Mouse (Mus musculus): ENCODE results near the gene Car8. TPM values are rescaled to one million over a fixed set of nuclear protein-coding genes. Genes with fewer than 3 reads are reported as not detected.
A peak's percentile ranks its signal among the peaks of the same experiment; 100 is the strongest.
"Not testable (repeated sequence)": the region's sequence is repeated elsewhere in the genome, so short reads cannot be mapped to it uniquely, and the experiment has no call there.

Car8 gene
- polyA plus RNA-seq, 1 experiment from 2014 or later = 3.9 TPM

GRCm38 (mm10) chr4:8198033-8198432 lies 40.8 kb downstream of the Car8 start:
- Histone ChIP-seq H3K4me1 (no peaks in the 10 kb centered on the region), H3K36me3 (no peaks in the 10 kb centered on the region), H3K9ac (replicated peaks) (no peak overlapping the region), H3K4me3 (no peak overlapping the region), H3K27me3 (no peaks in the 10 kb centered on the region), H3K27ac (replicated peaks) (no peak overlapping the region), H3K4me2 (replicated peaks) (no peak overlapping the region), H3K9me3 (no peaks in the 10 kb centered on the region)
- 52% methylated on average over 5 of the region's 5 CpGs for WGBS
- ATAC-seq (replicated peaks) = 0 out of 2 replicates have a peak, but pooled peaks have one; percentile 29

- H3K9me3 ChIP-seq = no peaks in the 10 kb centered on the region
- H3K27me3 ChIP-seq = no peaks in the 10 kb centered on the region
- H3K27ac ChIP-seq (replicated peaks) = no peak overlapping the region
- H3K4me1 ChIP-seq = no peaks in the 10 kb centered on the region
- no peak for ATAC-seq (replicated peaks)
- 72% methylated on average over 4 of the region's 4 CpGs for WGBS
- H3K4me3 ChIP-seq = no peak overlapping the region
- H3K4me2 ChIP-seq (replicated peaks) = no peak overlapping the region
- no peak overlapping the region for H3K9ac ChIP-seq (replicated peaks)
- no peaks in the 10 kb centered on the region for H3K36me3 ChIP-seq
These were observed 48.4 kb downstream of the Car8 start for GRCm38 (mm10) chr4:8190441-8190840.

GRCm38 (mm10) chr4:8186921-8187687 lies 51.7 kb downstream of the Car8 start:
- H3K36me3 ChIP-seq = no peaks in the 10 kb centered on the region
- ATAC-seq (replicated peaks) = no peak; the same call in 1 of the 2 replicates
- no peak overlapping the region for H3K9ac ChIP-seq (replicated peaks)
- no peak overlapping the region for H3K27ac ChIP-seq (replicated peaks)
- 74% methylated on average over 8 of the region's 8 CpGs for WGBS
- H3K4me3 ChIP-seq = no peak overlapping the region
- H3K4me2 ChIP-seq (replicated peaks) = no peak overlapping the region
- H3K4me1 ChIP-seq = no peaks in the 10 kb centered on the region
- H3K27me3 ChIP-seq = no peaks in the 10 kb centered on the region
- no peaks in the 10 kb centered on the region for H3K9me3 ChIP-seq

GRCm38 (mm10) chr4:8180576-8180975 lies 58.3 kb downstream of the Car8 start:
- Histone ChIP-seq H3K27ac (replicated peaks) (no peak overlapping the region), H3K4me3 (no peak overlapping the region), H3K27me3 (no peaks in the 10 kb centered on the region), H3K36me3 (no peaks in the 10 kb centered on the region), H3K9me3 (no peaks in the 10 kb centered on the region), H3K4me2 (replicated peaks) (no peak overlapping the region), H3K9ac (replicated peaks) (no peak overlapping the region), H3K4me1 (no peaks in the 10 kb centered on the region)
- ATAC-seq (replicated peaks) = no peak
- whole genome bisulfite sequencing = 87% methylated on average over 4 of the region's 4 CpGs

GRCm38 (mm10) chr4:8154589-8155198 lies 84.1 kb downstream of the Car8 start:
- Histone ChIP-seq H3K27ac (replicated peaks) (no peak overlapping the region), H3K9me3 (no peaks in the 10 kb centered on the region), H3K4me2 (replicated peaks) (no peak overlapping the region), H3K4me3 (no peak overlapping the region), H3K9ac (replicated peaks) (no peak overlapping the region), H3K4me1 (no peaks in the 10 kb centered on the region), H3K27me3 (no peaks in the 10 kb centered on the region), H3K36me3 (no peaks in the 10 kb centered on the region)
- WGBS = 82% methylated on average over 6 of the region's 6 CpGs
- no peak for ATAC-seq (replicated peaks)

- H3K4me2 ChIP-seq (replicated peaks); H3K9me3 ChIP-seq; H3K36me3 ChIP-seq; ATAC-seq (replicated peaks); H3K4me1 ChIP-seq; H3K27me3 ChIP-seq; H3K4me3 ChIP-seq; H3K9ac ChIP-seq (replicated peaks); H3K27ac ChIP-seq (replicated peaks): not testable (repeated sequence)
- WGBS = 91% methylated on average over 5 of the region's 5 CpGs
These were observed 84.9 kb downstream of the Car8 start for GRCm38 (mm10) chr4:8153926-8154325.

GRCm38 (mm10) chr4:8137403-8137802 lies 101.4 kb downstream of the Car8 start:
- H3K27me3 ChIP-seq = no peaks in the 10 kb centered on the region
- no peaks in the 10 kb centered on the region for H3K36me3 ChIP-seq
- 82% methylated on average over 2 of the region's 2 CpGs for WGBS
- no peak overlapping the region for H3K9ac ChIP-seq (replicated peaks)
- H3K4me3 ChIP-seq = no peak overlapping the region
- H3K9me3 ChIP-seq = no peaks in the 10 kb centered on the region
- ATAC-seq (replicated peaks) = no peak
- H3K4me1 ChIP-seq = no peaks in the 10 kb centered on the region
- no peak overlapping the region for H3K27ac ChIP-seq (replicated peaks)
- H3K4me2 ChIP-seq (replicated peaks) = no peak overlapping the region

- Histone ChIP-seq H3K27ac (replicated peaks) (no peak overlapping the region), H3K4me1 (no peaks in the 10 kb centered on the region), H3K4me3 (no peak overlapping the region), H3K27me3 (no peaks in the 10 kb centered on the region), H3K36me3 (no peaks in the 10 kb centered on the region), H3K4me2 (replicated peaks) (no peak overlapping the region), H3K9me3 (no peaks in the 10 kb centered on the region), H3K9ac (replicated peaks) (no peak overlapping the region)
- 97% methylated on average over 2 of the region's 2 CpGs for WGBS
- ATAC-seq (replicated peaks) = no peak
These were observed 106.8 kb downstream of the Car8 start for GRCm38 (mm10) chr4:8132024-8132423.

- Histone ChIP-seq H3K4me2 (replicated peaks) (no peak overlapping the region), H3K9ac (replicated peaks) (no peak overlapping the region), H3K9me3 (no peaks in the 10 kb centered on the region), H3K4me3 (no peak overlapping the region), H3K4me1 (no peaks in the 10 kb centered on the region), H3K36me3 (no peaks in the 10 kb centered on the region), H3K27ac (replicated peaks) (no peak overlapping the region), H3K27me3 (no peaks in the 10 kb centered on the region)
- WGBS = 76% methylated on average over 3 of the region's 3 CpGs
- ATAC-seq (replicated peaks) = no peak
These were observed 125.3 kb downstream of the Car8 start for GRCm38 (mm10) chr4:8113558-8113957.

GRCm38 (mm10) chr4:8111891-8112290 lies 127.0 kb downstream of the Car8 start:
- no peak overlapping the region for H3K9ac ChIP-seq (replicated peaks)
- H3K27ac ChIP-seq (replicated peaks) = no peak overlapping the region
- ATAC-seq (replicated peaks) = no peak
- no peaks in the 10 kb centered on the region for H3K4me1 ChIP-seq
- H3K4me2 ChIP-seq (replicated peaks) = no peak overlapping the region
- 91% methylated on average over 3 of the region's 3 CpGs for WGBS
- no peak overlapping the region for H3K4me3 ChIP-seq
- H3K27me3 ChIP-seq = no peaks in the 10 kb centered on the region
- H3K36me3 ChIP-seq = no peaks in the 10 kb centered on the region
- H3K9me3 ChIP-seq = no peaks in the 10 kb centered on the region

GRCm38 (mm10) chr4:8109906-8110567 lies 128.8 kb downstream of the Car8 start:
- Histone ChIP-seq H3K4me3 (peak overlapping the region; percentile 20), H3K36me3 (no peaks in the 10 kb centered on the region), H3K27me3 (no peaks in the 10 kb centered on the region), H3K4me1 (no peaks in the 10 kb centered on the region), H3K9ac (replicated peaks) (peak overlapping the region; percentile 20), H3K27ac (replicated peaks) (no peak overlapping the region), H3K9me3 (no peaks in the 10 kb centered on the region), H3K4me2 (replicated peaks) (peak overlapping the region; percentile 39)
- WGBS = 22% methylated on average over 16 of the region's 16 CpGs
- peak; percentile 73 for ATAC-seq (replicated peaks)

- H3K27ac ChIP-seq (replicated peaks) = no peak overlapping the region
- WGBS = 29% methylated on average over 3 of the region's 3 CpGs
- H3K27me3 ChIP-seq = no peaks in the 10 kb centered on the region
- no peak overlapping the region for H3K9ac ChIP-seq (replicated peaks)
- no peak overlapping the region for H3K4me3 ChIP-seq
- 0 out of 2 replicates have a peak, but pooled peaks have one; percentile 33 for ATAC-seq (replicated peaks)
- H3K4me1 ChIP-seq = peaks cover 12% of the 10 kb centered on the region
- H3K4me2 ChIP-seq (replicated peaks) = no peak overlapping the region
- no peaks in the 10 kb centered on the region for H3K36me3 ChIP-seq
- no peaks in the 10 kb centered on the region for H3K9me3 ChIP-seq
These were observed 137.4 kb downstream of the Car8 start for GRCm38 (mm10) chr4:8101466-8101865.

Measured in forebrain, embryonic 15.5 days (tissue).